Mouse (Mus musculus) gastrocnemius, adult 18-20 months (tissue): ENCODE data around the gene Gm21190. TPM values are rescaled to one million over a fixed set of nuclear protein-coding genes. Genes with fewer than 3 reads are reported as not detected.
"Not testable (repeated sequence)": the region's sequence is repeated elsewhere in the genome, so short reads cannot be mapped to it uniquely, and the experiment has no call there.

Experiments used
- DNase-seq: peaks from one replicate; pipeline ENCODE4 v3.0.0; 2021; ENCODE audit warnings: low spot score
- total RNA-seq, 2 experiments: library from RNA; stranded (reverse); gene quantifications; 2 replicates each; pipeline ENCODE4 v1.2.3; 2021

The Gm21190 gene
- total RNA-seq, 2 experiments from 2014 or later, result not detected

DNA sequence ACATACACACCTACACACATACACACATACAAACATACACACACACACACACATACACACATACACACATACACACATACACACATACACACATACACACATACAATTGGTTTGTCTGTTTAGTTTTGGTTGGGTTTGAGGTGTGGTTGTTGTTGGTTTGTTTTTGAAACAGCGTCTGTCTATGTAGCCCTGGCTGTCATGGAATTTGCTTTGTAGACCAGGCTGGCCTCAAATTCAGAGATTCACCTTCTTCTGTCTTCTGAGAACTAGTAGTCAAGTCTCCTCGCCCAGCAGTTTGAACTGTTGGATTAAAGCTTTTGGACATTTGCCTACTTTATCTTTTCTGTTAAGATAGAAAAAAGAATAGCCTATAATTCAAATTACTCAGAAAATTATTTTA lies 38.1 kb downstream of the Gm21190 start:
- not testable (repeated sequence) for DNase-seq

DNA sequence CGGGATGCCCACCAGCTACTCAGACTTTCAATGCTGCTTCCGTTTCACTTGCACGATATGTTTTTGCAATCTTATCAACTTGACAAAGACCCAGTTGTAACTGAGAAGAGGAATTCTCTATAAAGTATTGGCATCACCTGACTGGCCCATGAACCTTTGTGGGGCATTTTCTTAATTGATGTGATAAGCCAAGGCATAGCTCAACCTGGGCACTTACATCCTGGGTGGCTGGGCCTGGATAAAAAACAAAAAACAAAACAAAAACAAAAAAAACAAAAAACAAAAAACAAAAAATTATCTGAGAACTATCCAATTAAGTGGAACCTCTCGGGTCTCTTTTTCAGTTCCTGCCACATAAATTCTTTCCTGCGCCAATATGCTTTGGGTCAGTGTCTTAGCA lies 40.3 kb downstream of the Gm21190 start:
- no peak for DNase-seq

DNA sequence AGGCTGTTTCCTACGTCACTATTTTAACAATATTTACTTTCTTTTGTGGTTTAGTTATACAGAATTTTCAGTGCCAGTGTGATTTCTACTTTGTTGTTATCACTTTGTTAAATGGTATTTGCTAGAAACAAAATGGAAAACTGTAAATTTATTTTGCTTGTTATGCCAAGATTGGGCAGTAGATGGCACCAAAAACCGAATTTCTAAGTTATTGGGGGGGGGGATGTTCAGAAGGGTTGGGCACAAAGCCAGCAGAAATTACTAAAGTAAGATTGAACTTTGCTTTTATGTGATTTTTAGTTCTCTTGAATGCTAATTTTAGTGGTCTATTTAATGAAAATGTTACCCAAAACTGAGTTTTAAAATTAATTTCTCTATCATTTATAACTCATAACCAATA lies 44.4 kb downstream of the Gm21190 start:
- not testable (repeated sequence) for DNase-seq

DNA sequence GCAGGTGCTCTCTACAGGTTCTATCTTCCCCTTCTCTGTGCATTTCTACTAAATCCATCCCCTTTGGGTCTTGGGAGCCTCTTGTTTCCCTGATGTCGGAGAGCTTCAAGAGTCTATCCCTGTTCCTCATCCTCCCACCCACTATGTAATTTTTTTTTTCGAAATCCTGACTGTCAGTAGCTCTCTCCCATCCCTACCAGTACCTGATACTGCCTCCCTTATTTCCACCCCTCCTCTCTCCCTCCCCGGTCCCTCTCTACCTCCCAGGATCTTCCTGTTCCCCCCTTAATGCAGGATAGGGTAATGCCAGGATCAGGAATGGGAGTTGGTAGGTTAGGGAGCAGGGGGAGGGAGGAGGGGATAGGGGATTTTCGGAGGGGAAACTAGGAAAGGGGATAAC lies 45.4 kb downstream of the Gm21190 start:
- not testable (repeated sequence) for DNase-seq

DNA sequence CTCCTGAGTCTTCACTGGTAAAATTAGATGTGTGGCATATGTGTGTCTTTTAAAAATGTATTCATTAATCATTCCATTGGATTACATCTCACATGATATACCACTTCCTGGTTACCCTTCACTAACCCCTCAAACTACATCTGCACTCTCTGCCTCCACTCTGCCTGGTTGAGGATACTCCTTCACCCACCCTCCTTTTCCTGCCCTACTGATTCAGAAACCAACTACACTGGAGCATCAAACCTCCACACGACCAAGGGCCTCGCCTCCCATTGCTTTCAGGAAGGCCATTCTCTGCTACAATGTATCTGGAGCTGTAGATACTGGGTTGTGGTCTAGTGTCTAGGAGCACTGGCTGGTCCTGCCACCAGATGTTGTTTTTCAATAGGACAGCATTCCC lies 46.2 kb downstream of the Gm21190 start:
- DNase-seq, result peak; percentile 13

DNA sequence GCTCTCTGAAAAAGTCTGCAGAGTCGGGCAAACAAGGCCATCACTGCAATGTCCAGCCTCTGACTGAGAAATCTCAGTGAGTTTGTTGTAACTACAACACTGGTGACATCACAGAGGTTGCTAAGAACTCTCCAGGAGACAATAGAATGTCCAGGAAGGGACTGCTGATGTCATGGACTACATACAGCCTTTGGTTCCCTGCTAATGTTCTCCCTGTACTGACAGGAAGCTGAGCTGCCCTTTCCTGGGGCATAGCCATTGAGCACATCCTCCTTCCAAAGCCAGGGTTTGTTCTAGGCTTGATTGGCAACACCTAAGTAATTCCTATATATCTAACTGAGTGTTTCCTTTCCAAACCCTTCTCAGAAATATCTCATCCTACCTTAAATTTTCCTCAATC lies 52.6 kb downstream of the Gm21190 start, which contains the start of gene Gm21149:
TSS of gene Gm21149 (minus strand) at position 101 of the 400 bp plus-strand sequence.
- not testable (repeated sequence) for DNase-seq

Other genes starting within 250 kb of the Gm21190 start
- gene Gm21149, start 52.7 kb downstream of the Gm21190 start, total RNA-seq, result not detected
- not detected for gene Gm21083, start 48.1 kb upstream of the Gm21190 start, total RNA-seq
- not detected for gene Speer4d, start 89.8 kb upstream of the Gm21190 start, total RNA-seq
- not detected for gene 4930572O03Rik, start 127.8 kb upstream of the Gm21190 start, total RNA-seq
- gene Speer4c, start 185.0 kb upstream of the Gm21190 start, total RNA-seq, result not detected